Mouse (Mus musculus): ENCODE results near the gene Chrm4. TPM values are rescaled to one million over a fixed set of nuclear protein-coding genes. Genes with fewer than 3 reads are reported as not detected.

The Chrm4 gene
- polyA plus RNA-seq, 1 experiment from 2014 or later, result 1.4 TPM

DNA sequence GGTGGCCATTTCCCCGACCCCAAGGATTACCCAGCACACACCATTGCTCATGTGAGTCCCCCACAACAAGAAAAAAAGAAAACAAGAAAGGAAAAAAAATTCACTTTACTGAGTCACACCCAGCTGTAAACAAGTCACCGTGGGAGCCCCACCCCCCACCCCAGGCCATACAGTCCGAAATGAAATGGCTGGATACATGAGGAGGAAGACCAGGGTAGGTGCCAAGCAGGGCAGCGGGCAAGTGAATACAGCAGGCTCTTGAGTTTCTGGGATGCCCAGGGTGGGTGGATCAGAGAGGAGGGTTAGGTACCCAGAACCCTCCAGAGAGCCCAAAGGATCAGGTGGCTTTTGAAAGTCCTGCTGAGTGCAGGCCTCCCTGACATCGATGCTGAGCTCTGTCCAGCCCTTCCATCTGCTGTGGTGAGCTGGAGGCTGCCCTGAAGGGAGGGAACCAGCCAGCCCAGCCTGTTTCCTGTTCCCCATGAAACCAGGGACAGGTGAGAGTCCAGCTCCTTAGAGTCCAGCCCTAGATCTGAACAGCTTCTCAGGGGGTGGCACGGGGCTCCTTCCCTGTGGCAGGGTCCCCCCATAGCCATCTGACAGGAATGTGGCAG, 5.8 kb downstream of the Chrm4 start:
- Histone ChIP-seq H3K9me3 (replicated peaks) (no peaks in the 10 kb centered on the region), H3K27me3 (replicated peaks) (no peaks in the 10 kb centered on the region), H3K4me2 (peak overlapping the region; percentile 81; the same call in 1 of the 2 replicates), H3K27ac (replicated peaks) (no peak overlapping the region), H3K4me1 (peaks cover 40% of the 10 kb centered on the region), H3K9ac (replicated peaks) (no peak overlapping the region), H3K4me3 (replicated peaks) (no peak overlapping the region), H3K36me3 (peaks cover 21% of the 10 kb centered on the region)
- ATAC-seq (ENCODE audit: low FRiP score), result no peak
- 18% methylated on average over 6 of the region's 6 CpGs for WGBS

DNA sequence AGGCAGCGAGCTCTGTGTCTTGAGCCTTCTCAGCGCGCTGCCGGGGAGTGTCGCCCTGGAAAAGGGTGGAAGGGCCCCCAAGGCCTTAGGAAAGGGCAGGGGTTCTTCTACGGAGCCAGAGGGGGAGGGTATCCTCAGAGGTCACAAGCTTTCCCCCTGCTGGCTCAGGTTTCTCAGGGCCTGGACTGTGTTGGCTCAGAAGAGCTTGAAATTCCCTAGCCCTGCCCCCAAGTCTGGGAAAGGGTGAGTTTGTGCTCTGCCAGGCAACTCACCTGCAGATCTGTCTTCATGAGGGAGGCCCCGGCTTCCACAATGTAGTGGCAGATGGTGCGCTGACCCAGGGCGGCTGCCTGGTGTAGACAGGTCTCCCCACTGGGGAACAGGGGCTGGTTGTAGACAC, 6.4 kb downstream of the Chrm4 start:
- Histone ChIP-seq H3K27ac (replicated peaks) (no peak overlapping the region), H3K9ac (replicated peaks) (no peak overlapping the region), H3K4me3 (replicated peaks) (no peak overlapping the region), H3K27me3 (replicated peaks) (no peaks in the 10 kb centered on the region), H3K9me3 (replicated peaks) (no peaks in the 10 kb centered on the region), H3K4me2 (no peak overlapping the region), H3K4me1 (peaks cover 40% of the 10 kb centered on the region), H3K36me3 (peaks cover 28% of the 10 kb centered on the region)
- no peak for ATAC-seq (ENCODE audit: low FRiP score)
- 35% methylated on average over 9 of the region's 9 CpGs for WGBS

GRCm38 (mm10) chr2:91934016-91934415, 7.0 kb downstream of the Chrm4 start:
- ATAC-seq (ENCODE audit: low FRiP score), result no peak
- no peaks in the 10 kb centered on the region for H3K27me3 ChIP-seq (replicated peaks)
- H3K9me3 ChIP-seq (replicated peaks), result no peaks in the 10 kb centered on the region
- peaks cover 33% of the 10 kb centered on the region for H3K36me3 ChIP-seq
- H3K4me1 ChIP-seq, result peaks cover 39% of the 10 kb centered on the region
- 63% methylated on average over 8 of the region's 8 CpGs for WGBS
- H3K4me2 ChIP-seq, result no peak overlapping the region
- no peak overlapping the region for H3K27ac ChIP-seq (replicated peaks)
- H3K4me3 ChIP-seq (replicated peaks), result no peak overlapping the region
- H3K9ac ChIP-seq (replicated peaks), result no peak overlapping the region

- Histone ChIP-seq H3K27ac (replicated peaks) (no peak overlapping the region), H3K4me3 (replicated peaks) (no peak overlapping the region), H3K36me3 (peaks cover 39% of the 10 kb centered on the region), H3K27me3 (replicated peaks) (no peaks in the 10 kb centered on the region), H3K9ac (replicated peaks) (no peak overlapping the region), H3K4me2 (no peak overlapping the region), H3K4me1 (peaks cover 33% of the 10 kb centered on the region), H3K9me3 (replicated peaks) (no peaks in the 10 kb centered on the region)
- WGBS, result 93% methylated on average over 9 of the region's 9 CpGs
- ATAC-seq (ENCODE audit: low FRiP score), result no peak
These were observed 7.9 kb downstream of the Chrm4 start for GRCm38 (mm10) chr2:91934826-91935525.

GRCm38 (mm10) chr2:91936154-91936553, 9.1 kb downstream of the Chrm4 start:
- WGBS, result 92% methylated on average over 7 of the region's 7 CpGs
- H3K4me1 ChIP-seq, result peaks cover 21% of the 10 kb centered on the region
- ATAC-seq (ENCODE audit: low FRiP score), result no peak
- H3K9me3 ChIP-seq (replicated peaks), result no peaks in the 10 kb centered on the region
- no peak overlapping the region for H3K4me2 ChIP-seq
- no peak overlapping the region for H3K9ac ChIP-seq (replicated peaks)
- no peak overlapping the region for H3K4me3 ChIP-seq (replicated peaks)
- H3K27me3 ChIP-seq (replicated peaks), result no peaks in the 10 kb centered on the region
- no peak overlapping the region for H3K27ac ChIP-seq (replicated peaks)
- H3K36me3 ChIP-seq, result peaks cover 47% of the 10 kb centered on the region

DNA sequence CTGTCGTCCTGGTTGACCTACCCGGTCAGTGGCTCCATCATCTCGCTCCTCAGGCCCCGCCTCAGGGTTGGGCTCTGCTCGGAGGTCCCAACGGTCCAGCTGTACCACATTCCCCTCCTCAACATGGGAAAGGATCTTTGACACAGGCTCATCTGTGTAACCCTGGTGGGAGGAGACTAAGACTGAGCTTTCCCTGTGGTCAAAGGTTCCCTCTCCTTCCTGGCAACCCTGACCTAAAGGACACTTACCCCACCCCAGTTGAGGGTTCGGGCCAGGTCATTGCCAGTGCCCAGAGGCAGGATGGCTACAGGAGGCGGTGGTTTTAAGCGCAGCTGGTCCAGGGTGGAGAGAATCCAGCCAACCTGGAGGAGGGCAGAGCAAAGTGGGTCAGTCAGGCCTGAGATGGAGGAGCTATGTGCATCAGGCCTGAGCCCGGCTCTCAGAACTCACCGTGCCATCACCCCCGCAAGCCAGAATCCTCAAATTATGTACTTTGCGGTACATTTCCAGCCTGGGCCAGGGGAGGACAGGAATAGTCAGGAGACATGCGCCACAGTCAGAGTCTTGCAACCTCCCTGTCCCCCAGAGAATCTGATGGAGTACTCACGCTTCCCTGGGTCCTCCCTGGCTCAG, 12.4 kb downstream of the Chrm4 start:
- H3K9ac ChIP-seq (replicated peaks), result no peak overlapping the region
- peaks cover 4% of the 10 kb centered on the region for H3K4me1 ChIP-seq
- no peaks in the 10 kb centered on the region for H3K27me3 ChIP-seq (replicated peaks)
- no peaks in the 10 kb centered on the region for H3K9me3 ChIP-seq (replicated peaks)
- ATAC-seq (ENCODE audit: low FRiP score), result no peak
- no peak overlapping the region for H3K4me3 ChIP-seq (replicated peaks)
- WGBS, result 81% methylated on average over 15 of the region's 15 CpGs
- H3K36me3 ChIP-seq, result peaks cover 47% of the 10 kb centered on the region
- H3K4me2 ChIP-seq, result no peak overlapping the region
- no peak overlapping the region for H3K27ac ChIP-seq (replicated peaks)

DNA sequence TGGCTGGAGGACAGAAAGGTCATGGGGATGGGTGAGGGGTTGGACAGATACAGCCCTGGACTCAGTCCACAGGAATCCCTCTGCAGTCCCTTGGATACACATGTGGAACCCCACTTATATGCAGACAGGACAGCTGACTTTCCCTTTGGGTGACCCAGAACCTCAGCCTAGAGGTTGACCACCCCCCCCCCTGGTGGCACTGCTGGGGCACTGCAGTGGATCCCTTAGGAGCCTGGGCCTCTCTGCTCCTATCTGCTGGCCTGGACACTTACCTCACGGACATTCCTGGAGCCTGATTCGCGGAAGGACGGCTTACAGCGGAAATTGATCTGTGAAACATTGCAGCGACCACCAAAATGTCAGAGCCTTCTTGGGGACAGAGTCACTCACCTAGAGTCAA, 15.3 kb downstream of the Chrm4 start:
- WGBS, result 79% methylated on average over 6 of the region's 6 CpGs
- peaks cover 30% of the 10 kb centered on the region for H3K36me3 ChIP-seq

GRCm38 (mm10) chr2:91944170-91944950, 17.3 kb downstream of the Chrm4 start:
- 51% methylated on average over 13 of the region's 13 CpGs for WGBS
- no peak overlapping the region for H3K4me2 ChIP-seq
- H3K9me3 ChIP-seq (replicated peaks), result no peaks in the 10 kb centered on the region
- no peak overlapping the region for H3K4me3 ChIP-seq (replicated peaks)
- peaks cover 10% of the 10 kb centered on the region for H3K36me3 ChIP-seq
- no peak overlapping the region for H3K27ac ChIP-seq (replicated peaks)
- H3K9ac ChIP-seq (replicated peaks), result 0 out of 2 replicates have a peak overlapping the region, but pooled peaks have one; percentile 2
- peaks cover 45% of the 10 kb centered on the region for H3K4me1 ChIP-seq
- peak; percentile 72 for ATAC-seq (ENCODE audit: low FRiP score)
- H3K27me3 ChIP-seq (replicated peaks), result no peaks in the 10 kb centered on the region

More for the DNA sequence above, 15.3 kb downstream of the Chrm4 start:
- no peak for ATAC-seq (ENCODE audit: low FRiP score)
- Histone ChIP-seq H3K4me2 (no peak overlapping the region), H3K4me1 (peaks cover 27% of the 10 kb centered on the region), H3K27me3 (replicated peaks) (no peaks in the 10 kb centered on the region), H3K4me3 (replicated peaks) (no peak overlapping the region), H3K9ac (replicated peaks) (no peak overlapping the region), H3K27ac (replicated peaks) (no peak overlapping the region), H3K9me3 (replicated peaks) (no peaks in the 10 kb centered on the region)

- H3K4me3 ChIP-seq (replicated peaks), result no peak within 1 kb of the TSS
- no peaks in the 10 kb centered on the region for H3K9me3 ChIP-seq (replicated peaks)
- no peak within 1 kb of the TSS for H3K4me2 ChIP-seq
- no peak within 1 kb of the TSS for H3K27ac ChIP-seq (replicated peaks)
- WGBS, result 90% methylated on average over 18 of the region's 18 CpGs
- 0 out of 2 replicates have a peak within 1 kb of the TSS, but pooled peaks have one; percentile 2 for H3K9ac ChIP-seq (replicated peaks)
- no peaks in the 10 kb centered on the region for H3K27me3 ChIP-seq (replicated peaks)
- H3K4me1 ChIP-seq, result peaks cover 56% of the 10 kb centered on the region
- no peak for ATAC-seq (ENCODE audit: low FRiP score)
- peaks cover 4% of the 10 kb centered on the region for H3K36me3 ChIP-seq
These were observed 18.4 kb downstream of the Chrm4 start, which contains the start of gene Gm9821 for GRCm38 (mm10) chr2:91945483-91945882. Gene Gm9821, plus strand, starts transcription at chr2:91945703.

DNA sequence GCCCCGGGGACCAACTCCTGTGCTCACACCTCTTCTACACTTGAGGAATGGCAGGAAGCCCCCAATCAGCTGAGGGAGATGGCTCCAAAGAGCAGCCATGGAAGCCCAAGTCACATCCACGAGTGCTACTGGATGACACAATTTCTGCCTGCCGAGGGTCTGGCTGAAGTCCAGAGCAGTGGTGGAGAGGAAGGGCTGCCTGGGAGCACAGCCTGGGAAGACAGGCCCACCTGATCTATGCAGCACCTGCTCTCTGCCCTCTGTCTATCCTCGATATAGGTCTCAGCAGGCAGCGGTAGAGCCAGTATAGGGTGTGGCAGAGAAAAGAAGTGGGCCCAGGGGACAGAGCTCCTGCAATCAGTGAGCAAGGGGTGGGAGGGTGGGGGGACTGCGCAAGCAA, 19.8 kb downstream of the Chrm4 start:
- ATAC-seq (ENCODE audit: low FRiP score), result no peak
- no peak overlapping the region for H3K9ac ChIP-seq (replicated peaks)
- H3K36me3 ChIP-seq, result no peaks in the 10 kb centered on the region
- H3K4me3 ChIP-seq (replicated peaks), result no peak overlapping the region
- H3K4me2 ChIP-seq, result no peak overlapping the region
- peaks cover 60% of the 10 kb centered on the region for H3K4me1 ChIP-seq
- H3K27ac ChIP-seq (replicated peaks), result no peak overlapping the region
- WGBS, result 41% methylated on average over 6 of the region's 6 CpGs
- no peaks in the 10 kb centered on the region for H3K9me3 ChIP-seq (replicated peaks)
- no peaks in the 10 kb centered on the region for H3K27me3 ChIP-seq (replicated peaks)

DNA sequence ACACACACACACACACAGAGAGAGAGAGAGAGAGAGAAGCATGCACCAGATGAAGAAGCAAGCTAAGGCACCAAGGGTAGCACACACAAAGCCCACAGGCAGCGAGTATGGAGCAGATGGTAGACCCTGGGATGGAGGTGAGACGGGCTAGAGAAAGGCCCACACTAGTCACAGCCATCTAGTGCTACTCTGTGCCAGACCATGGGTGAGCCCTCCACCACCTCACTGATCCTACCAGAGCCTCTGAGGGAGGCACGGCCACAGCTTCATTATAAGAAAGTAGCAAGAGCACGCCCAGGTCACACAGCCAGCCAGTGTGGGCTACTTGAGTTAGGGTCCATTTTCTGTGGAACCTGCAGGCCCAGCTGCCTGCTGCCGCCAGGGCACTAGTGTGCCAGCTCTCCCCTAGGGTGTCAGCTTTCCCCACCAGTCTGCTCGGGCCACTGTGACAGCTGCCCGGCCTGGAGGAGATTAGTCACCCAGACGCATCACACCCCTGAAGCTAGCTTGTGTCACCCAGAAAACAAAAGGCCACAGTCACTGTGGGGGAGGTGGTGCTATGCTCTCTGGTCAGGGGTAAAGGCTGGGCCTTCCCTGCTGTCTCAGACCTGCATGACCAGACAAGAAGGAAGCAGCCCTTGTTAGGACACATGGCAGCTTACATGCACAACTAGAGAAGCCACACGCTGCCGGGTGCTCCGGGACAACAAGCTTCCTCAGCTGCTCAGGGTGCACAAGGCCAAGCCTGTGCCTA, 20.5 kb downstream of the Chrm4 start:
- no peak overlapping the region for H3K4me2 ChIP-seq
- H3K36me3 ChIP-seq, result no peaks in the 10 kb centered on the region
- WGBS, result 54% methylated on average over 11 of the region's 11 CpGs
- no peak for ATAC-seq (ENCODE audit: low FRiP score)
- H3K4me3 ChIP-seq (replicated peaks), result no peak overlapping the region
- peak overlapping the region; percentile 23; the same call in 1 of the 2 replicates for H3K27ac ChIP-seq (replicated peaks)
- H3K9ac ChIP-seq (replicated peaks), result no peak overlapping the region
- H3K27me3 ChIP-seq (replicated peaks), result no peaks in the 10 kb centered on the region
- peaks cover 60% of the 10 kb centered on the region for H3K4me1 ChIP-seq
- H3K9me3 ChIP-seq (replicated peaks), result no peaks in the 10 kb centered on the region
